Mouse (Mus musculus): ENCODE data around the gene Barhl1.

DNA sequence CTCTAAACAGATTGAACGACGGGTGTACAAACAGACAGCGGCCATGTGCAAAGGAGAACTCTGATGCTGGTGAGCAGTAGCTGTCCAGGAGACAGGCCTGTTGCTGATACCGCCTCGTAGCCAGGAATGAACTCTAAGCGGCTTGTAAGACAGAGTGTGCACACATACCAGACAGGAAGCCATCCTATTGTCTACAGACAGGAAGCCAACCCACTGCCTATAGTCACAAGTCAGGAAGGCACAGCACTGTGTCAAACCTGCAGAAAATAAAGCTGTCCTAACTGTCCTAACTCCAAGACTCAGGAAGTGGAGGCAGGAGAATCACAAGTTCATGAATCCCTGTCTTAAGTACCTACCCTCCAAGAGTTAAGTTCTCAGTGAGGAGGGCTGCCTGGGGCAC lies 47.1 kb upstream of the Barhl1 start:
- TF ChIP-seq MAFK (IDR thresholded peaks at IDR 0.05; ENCODE audit: insufficient read depth, low read depth, low read length) (no peak), CHD2 (IDR thresholded peaks at IDR 0.05; ENCODE audit: low read depth, low read length) (no peak), ZC3H11A (IDR thresholded peaks at IDR 0.05; ENCODE audit: borderline replicate concordance, low read depth, low read length) (no peak), HCFC1 (IDR thresholded peaks at IDR 0.05; ENCODE audit: borderline replicate concordance, insufficient read depth, low read length) (no peak), ZNF384 (IDR thresholded peaks at IDR 0.05; ENCODE audit: low read depth, low read length) (no peak)

Measured in ES-E14 (cell line).